Mouse (Mus musculus): ENCODE results near the gene Kdm8. TPM values are rescaled to one million over a fixed set of nuclear protein-coding genes. Genes with fewer than 3 reads are reported as not detected.

Gene Kdm8
- total RNA-seq, 2 experiments from 2014 or later: 3.7 to 8.0 TPM

DNA sequence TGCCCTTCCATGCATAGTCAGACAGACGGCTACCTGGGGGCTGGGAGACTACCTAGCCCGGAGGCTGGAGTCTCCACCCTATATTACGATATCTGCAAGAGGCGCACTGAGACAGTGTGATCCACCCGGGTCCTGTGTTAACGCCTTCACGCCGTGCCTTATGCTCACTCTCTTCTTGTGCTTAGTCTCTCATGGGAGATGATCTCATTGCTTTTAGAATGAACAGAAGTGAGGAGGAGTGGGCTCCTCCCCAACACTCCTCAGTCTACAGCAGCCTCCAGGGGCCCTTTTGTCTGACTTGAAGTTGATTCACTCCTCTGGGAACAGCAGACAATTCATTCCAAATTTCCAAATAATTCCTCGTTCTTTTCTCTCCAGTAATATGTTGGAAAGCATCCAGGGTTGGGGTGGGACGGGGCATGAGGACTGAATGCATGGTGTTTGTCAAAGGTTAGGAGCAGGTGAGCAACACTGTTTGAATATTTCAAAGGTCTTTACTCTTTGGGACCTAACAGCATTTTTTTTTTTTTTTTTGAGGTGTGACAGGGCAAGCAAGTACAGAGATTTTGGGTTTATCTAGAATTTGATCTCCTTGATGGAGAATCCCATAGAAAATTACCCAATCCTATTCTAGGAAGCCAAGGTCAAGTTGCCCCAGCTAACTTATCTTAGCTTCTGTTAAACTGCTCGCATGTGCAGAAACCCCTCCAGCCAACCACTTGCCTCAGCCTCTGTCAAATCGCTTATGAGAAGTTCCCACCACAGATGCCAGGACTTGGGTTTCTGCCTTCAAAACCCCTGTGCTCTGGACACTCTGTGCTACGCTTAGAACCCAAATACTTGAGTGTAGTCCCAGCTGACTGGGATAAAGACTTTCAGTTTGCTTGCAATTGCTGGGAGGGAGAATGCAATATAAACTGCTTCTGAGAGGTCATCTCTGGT is 55.7 kb downstream of the Kdm8 start:
- no peak for ATAC-seq (replicated peaks; ENCODE audit: poor library complexity)

DNA sequence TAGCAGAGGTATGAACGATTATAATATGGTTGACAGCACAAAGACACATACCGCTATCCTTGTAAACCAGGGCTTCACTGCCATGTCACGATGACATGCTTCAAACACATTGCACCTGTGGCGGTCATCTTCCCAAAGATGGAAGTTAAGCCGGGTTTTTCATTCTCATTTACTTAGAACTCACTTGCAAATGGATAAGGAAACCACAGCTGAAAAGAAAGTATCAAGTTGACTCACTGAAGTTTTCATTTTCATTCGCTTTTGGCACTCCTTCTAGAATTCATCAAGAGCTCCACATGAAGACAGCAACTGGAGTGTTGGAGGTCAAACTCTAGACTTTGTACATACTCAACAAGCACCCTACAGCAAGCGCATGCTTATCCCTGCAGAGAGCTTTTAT is 56.4 kb downstream of the Kdm8 start:
- no peak for ATAC-seq (replicated peaks; ENCODE audit: poor library complexity)

DNA sequence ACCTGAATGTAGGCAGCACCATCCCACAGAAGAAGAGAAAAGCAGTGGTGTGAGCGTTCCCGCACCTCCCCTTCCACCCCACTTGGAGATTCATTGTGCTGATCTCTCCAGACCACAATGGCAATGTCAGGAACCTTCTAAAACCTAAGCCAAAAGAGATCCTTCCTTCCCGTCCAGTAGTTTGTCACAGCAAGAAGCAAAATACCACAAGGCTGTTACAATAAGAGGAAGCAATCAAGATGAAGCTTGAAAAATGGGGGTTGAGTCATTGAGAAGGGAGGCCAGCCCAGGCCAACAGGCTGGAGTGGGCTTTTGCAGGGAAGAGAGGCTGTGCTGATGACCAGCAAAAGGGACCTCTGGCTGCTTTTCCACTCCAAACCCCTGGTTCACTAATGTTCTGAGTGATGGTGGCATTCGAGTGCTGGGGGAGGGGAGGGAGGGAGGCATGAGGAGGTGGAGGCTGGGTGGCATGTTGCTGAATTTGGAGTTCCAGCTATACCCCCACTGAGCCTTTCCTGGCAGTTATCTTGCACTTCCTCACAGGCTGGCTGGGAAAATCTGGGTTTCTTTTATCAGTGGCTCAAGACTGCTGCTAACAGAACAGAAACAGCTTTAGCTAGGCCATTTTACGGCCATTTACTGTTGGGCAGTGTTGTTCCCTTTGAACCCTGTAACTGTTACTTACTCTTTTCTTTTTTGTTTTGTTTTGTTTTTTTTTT is 59.1 kb downstream of the Kdm8 start:
- ATAC-seq (replicated peaks; ENCODE audit: poor library complexity): peak; percentile 81

DNA sequence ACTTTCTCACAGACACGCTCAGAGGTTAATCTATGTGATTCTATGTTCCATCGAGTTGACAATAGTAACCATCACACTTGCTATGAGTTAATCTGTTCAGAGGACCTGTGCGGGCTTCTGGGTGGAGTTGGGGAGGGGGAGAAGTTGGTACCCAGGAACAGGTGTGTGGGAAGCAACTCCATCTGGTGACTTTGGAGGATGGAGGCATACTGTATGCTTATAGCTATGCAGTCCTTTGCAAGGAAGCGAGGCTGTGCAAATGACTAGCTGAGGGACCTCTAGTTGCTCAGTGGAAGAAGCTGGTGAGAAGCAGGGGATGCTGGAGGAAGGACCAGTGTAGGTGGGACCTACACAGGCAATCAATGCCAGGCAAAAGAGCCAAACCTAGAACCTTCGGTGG is 60.1 kb downstream of the Kdm8 start:
- no peak for ATAC-seq (replicated peaks; ENCODE audit: poor library complexity)

DNA sequence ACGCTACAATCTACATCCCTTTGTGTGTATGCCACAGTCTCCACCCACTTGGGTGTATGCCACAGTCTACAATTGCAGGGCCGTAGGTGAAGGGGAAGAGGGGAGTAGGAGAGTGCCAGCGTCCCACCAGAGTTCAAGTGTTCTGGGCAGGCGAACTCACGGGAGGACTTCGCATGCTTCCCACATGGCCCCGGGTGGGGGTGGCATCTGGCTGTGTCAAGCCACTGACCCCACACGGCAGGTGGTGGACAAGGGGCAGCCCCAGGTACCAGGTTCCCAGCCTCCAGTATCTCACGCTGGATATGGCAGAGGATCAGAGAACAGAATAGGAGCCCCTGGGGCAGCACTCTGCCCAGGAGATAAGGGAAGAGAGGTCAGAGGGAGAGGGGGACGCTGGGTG is 61.1 kb downstream of the Kdm8 start:
- no peak; the same call in 1 of the 2 replicates for ATAC-seq (replicated peaks; ENCODE audit: poor library complexity)

DNA sequence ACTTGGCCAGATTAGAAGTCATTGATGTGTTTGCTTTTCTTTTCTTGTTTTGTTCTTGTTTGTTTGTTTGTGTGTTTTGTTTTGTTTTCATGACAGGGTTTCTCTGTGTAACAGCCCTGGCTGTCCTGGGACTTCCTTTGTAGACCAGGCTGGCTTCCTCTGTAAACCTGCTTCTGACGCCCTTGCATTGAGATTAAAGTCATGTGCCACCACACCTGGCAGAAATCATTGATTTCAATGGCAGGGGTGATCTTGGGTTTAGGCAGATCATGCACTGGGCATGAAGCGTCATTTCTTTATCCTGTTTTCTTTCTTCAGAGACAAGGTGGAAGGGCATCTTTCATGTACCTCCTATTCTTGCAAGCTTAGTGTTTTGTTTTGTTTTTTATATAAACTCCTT is 62.8 kb downstream of the Kdm8 start:
- no peak for ATAC-seq (replicated peaks; ENCODE audit: poor library complexity)

DNA sequence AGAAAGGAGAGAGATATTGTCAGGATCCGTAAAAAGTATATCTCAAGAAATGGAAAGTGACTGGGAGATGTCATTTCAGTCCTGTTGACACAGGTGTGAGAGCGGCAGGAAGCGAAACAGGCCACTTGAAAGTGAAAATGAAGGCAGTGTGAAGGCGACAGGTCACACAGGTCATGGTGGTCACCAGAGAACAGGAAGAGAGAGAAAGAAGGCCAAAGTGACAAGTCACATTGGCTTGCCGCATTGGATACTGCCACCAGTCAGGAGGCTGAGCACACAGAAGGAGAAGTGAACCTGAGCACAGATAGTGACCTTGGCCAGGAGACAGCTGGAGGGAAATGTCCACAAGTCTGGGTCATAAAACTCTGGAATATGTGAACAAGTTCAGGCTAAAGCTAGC is 67.0 kb downstream of the Kdm8 start:
- peak; percentile 60 for ATAC-seq (replicated peaks; ENCODE audit: poor library complexity)

DNA sequence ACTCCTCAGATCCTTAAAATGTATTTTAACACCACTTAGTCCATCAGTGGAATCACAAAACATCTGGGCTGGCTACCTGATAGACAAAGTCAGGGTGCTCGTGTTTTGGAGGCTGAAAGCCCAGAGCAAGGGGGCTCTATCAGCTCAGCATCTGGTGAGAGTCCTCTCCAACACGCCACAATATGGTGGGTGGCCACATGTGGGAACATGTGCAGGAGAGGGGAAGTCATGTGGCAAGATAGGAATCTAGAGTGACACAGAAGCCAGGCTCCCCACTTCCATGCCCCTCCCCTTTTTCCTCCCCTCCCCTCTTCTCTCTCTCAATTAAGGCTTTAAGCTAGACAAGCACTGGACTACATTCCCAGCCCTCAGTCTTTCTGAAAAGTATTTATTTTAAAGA is 67.4 kb downstream of the Kdm8 start:
- peak; percentile 54 for ATAC-seq (replicated peaks; ENCODE audit: poor library complexity)

Other genes starting within 250 kb of the Kdm8 start
- gene Nsmce1, start 46.9 kb downstream of the Kdm8 start, total RNA-seq (2015): 76.9 and 80.9 TPM in 2 replicates
- gene Nsmce1, start 46.9 kb downstream of the Kdm8 start, total RNA-seq (2017): 71.8 and 77.2 TPM in 2 replicates
- 10.5 and 12.0 TPM in 2 replicates for gene Il4ra, start 107.4 kb downstream of the Kdm8 start, total RNA-seq (2015)
- 19.2 and 20.4 TPM in 2 replicates for gene Il4ra, start 107.4 kb downstream of the Kdm8 start, total RNA-seq (2017)
- gene Il21r, start 158.8 kb downstream of the Kdm8 start, total RNA-seq (2015): 2.7 and 4.3 TPM in 2 replicates
- 3.6 and 7.2 TPM in 2 replicates for gene Il21r, start 158.8 kb downstream of the Kdm8 start, total RNA-seq (2017)